Mouse (Mus musculus) limb, embryonic 14.5 days (tissue): Measurements from ENCODE around the gene Gramd1a. TPM values are rescaled to one million over a fixed set of nuclear protein-coding genes. Genes with fewer than 3 reads are reported as not detected.
A peak's percentile ranks its signal among the peaks of the same experiment; 100 is the strongest.

Source experiments
- ATAC-seq: fragments of 200-750 bp; cut with Nextera tagmentation; 2 replicates; pipeline ENCODE4 v1.8.0; 2017; ENCODE audit warnings: low read depth, moderate number of reproducible peaks, moderate TSS enrichment; ENCODE audit not compliant: low FRiP score
- DNase-seq: peaks from one replicate; pipeline ENCODE4 v3.0.0-alpha.2; 2015; ENCODE audit warnings: low spot score
- H3K27ac ChIP-seq: fragments of 300-500 bp; sonication (generic); replicated peaks from 2 replicates; pipeline ENCODE4 v1.5.1; 2014; ENCODE audit warnings: low read depth, mild to moderate bottlenecking, low read length, moderate library complexity, mixed read lengths
- H3K27me3 ChIP-seq: fragments of 300-500 bp; sonication (generic); 2 replicates; pipeline ENCODE4 v1.6.1; 2014; ENCODE audit warnings: low read length, mixed read lengths; ENCODE audit not compliant: control insufficient read depth, insufficient read depth
- H3K36me3 ChIP-seq: fragments of 300-500 bp; sonication (generic); 2 replicates; pipeline ENCODE4 v1.6.1; 2014; ENCODE audit warnings: mild to moderate bottlenecking, low read length, moderate library complexity, mixed read lengths; ENCODE audit not compliant: control insufficient read depth, insufficient read depth
- H3K4me1 ChIP-seq: fragments of 300-500 bp; sonication (generic); 2 replicates; pipeline ENCODE4 v1.6.1; 2014; ENCODE audit warnings: antibody characterized with exemption, low read length, mixed read lengths; ENCODE audit not compliant: control insufficient read depth, insufficient read depth
- H3K4me2 ChIP-seq: fragments of 300-500 bp; sonication (generic); replicated peaks from 2 replicates; pipeline ENCODE4 v1.6.1; 2014; ENCODE audit warnings: low read depth, mild to moderate bottlenecking, low read length, moderate library complexity; ENCODE audit not compliant: severe bottlenecking
- H3K4me3 ChIP-seq: fragments of 300-500 bp; sonication (generic); replicated peaks from 2 replicates; pipeline ENCODE4 v1.5.1; 2014; ENCODE audit warnings: low read length
- H3K9ac ChIP-seq: fragments of 300-500 bp; sonication (generic); 2 replicates; pipeline ENCODE4 v1.6.1; 2014; ENCODE audit warnings: mild to moderate bottlenecking, low read depth, low read length, moderate library complexity; ENCODE audit not compliant: severe bottlenecking
- H3K9me3 ChIP-seq: fragments of 300-500 bp; sonication (generic); 2 replicates; pipeline ENCODE4 v1.6.1; 2016; ENCODE audit warnings: low read length; ENCODE audit not compliant: control insufficient read depth
- POLR2A ChIP-seq: fragments of 200-500 bp; IDR thresholded peaks from 2 replicates; pipeline ENCODE4 v1.8.0; 2012; ENCODE audit warnings: inconsistent platforms, mild to moderate bottlenecking, moderate library complexity, borderline replicate concordance; ENCODE audit not compliant: insufficient read depth, insufficient read length; ENCODE audit errors: extremely low read depth
- WGBS: fragments of 180-500 bp; shearing (Covaris S2); extraction: QIAGEN DNeasy Blood & Tissue Kit; methylation state at CpG from one replicate; pipeline ENCODE4 v1.1.7; 2014; 5-methylcytosine and 5-hydroxymethylcytosine counted together
- polyA plus RNA-seq, 2 experiments: library from polyadenylated mRNA; depleted of rRNA in 1 of 2; stranded (reverse) in 1 of 2; unstranded in 1 of 2; fragments of >200 nt; fragmentation: Nextera tagmentation in 1 of 2; extraction: Ambion mirVana in 1 of 2; gene quantifications; 2 replicates each; pipeline versions ENCODE4 v1.2.1 to v1.2.3; 2012 to 2014

Gramd1a gene
- polyA plus RNA-seq, 2 experiments: 59.8 to 157 TPM

DNA sequence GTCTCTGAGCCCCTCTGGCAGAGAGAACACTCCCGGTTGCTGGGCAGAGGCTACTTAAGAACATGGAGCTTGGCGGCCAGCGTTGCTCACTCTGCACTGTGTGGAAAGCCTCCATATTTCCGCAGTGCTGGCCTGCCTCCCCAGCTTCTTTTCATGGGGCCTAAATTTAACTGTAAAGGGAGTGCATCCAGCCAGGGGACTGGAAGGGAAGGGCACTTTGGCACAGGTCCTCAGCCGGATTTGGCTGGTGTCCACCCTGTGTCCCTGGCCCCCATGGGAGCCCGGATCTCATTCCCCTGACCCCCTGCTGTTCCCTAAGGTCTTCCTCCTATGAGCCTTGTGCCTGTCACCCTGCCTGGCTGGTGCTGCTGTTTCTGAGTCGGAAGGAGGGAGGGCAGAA is 37.2 kb downstream of the Gramd1a start:
- no peak overlapping the region for H3K9ac ChIP-seq
- DNase-seq (no peak), ATAC-seq (no peak)
- 80% methylated on average over 7 of the region's 7 CpGs for WGBS
- H3K27ac ChIP-seq: no peak overlapping the region
- TF ChIP-seq POLR2A: no peak
- H3K9me3 ChIP-seq: no peaks in the 10 kb centered on the region
- H3K4me2 ChIP-seq: no peak overlapping the region
- H3K36me3 ChIP-seq: no peaks in the 10 kb centered on the region
- peaks cover 9% of the 10 kb centered on the region for H3K4me1 ChIP-seq
- H3K4me3 ChIP-seq: no peak overlapping the region
- H3K27me3 ChIP-seq: no peaks in the 10 kb centered on the region

DNA sequence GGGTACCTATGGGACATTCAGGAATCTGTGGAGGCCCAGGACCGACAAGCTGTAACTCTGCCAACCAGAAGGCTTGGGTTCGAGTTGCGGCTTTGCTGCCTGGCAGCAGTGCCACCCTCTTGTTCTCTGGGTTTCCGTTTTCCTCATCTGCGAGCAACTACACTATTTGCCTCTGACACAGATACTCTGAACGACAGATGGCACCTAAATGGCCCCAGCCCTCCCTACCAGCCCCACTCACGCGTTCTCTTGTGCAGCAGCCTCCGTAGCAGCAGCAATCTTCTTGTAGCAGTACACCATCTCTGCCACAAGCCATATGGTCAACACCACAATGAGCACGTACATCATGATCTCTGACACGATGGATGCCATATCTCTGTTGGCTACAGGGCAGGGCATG is 38.2 kb downstream of the Gramd1a start:
- no peak for ATAC-seq
- Histone ChIP-seq H3K4me3 (no peak overlapping the region), H3K36me3 (no peaks in the 10 kb centered on the region), H3K9ac (no peak overlapping the region), H3K9me3 (no peaks in the 10 kb centered on the region), H3K4me2 (no peak overlapping the region), H3K27ac (no peak overlapping the region), H3K4me1 (peaks cover 9% of the 10 kb centered on the region), H3K27me3 (no peaks in the 10 kb centered on the region)
- 83% methylated on average over 11 of the region's 11 CpGs for WGBS
- no peak for TF ChIP-seq POLR2A
- DNase-seq: no peak

GRCm38 (mm10) chr7:31116721-31117145 is 39.0 kb downstream of the Gramd1a start:
- H3K4me1 ChIP-seq: peaks cover 9% of the 10 kb centered on the region
- H3K27ac ChIP-seq: no peak overlapping the region
- DNase-seq (no peak), ATAC-seq (no peak)
- no peaks in the 10 kb centered on the region for H3K36me3 ChIP-seq
- TF ChIP-seq POLR2A: no peak
- no peaks in the 10 kb centered on the region for H3K27me3 ChIP-seq
- WGBS: 42% methylated on average over 11 of the region's 16 CpGs
- H3K4me3 ChIP-seq: no peak overlapping the region
- H3K9ac ChIP-seq: no peak overlapping the region
- H3K9me3 ChIP-seq: no peaks in the 10 kb centered on the region
- H3K4me2 ChIP-seq: no peak overlapping the region

- H3K9me3 ChIP-seq: no peaks in the 10 kb centered on the region
- no peak overlapping the region for H3K4me3 ChIP-seq
- no peak for ATAC-seq
- 25% methylated on average over 17 of the region's 17 CpGs for WGBS
- H3K36me3 ChIP-seq: no peaks in the 10 kb centered on the region
- H3K4me2 ChIP-seq: peak overlapping the region; percentile 37
- no peak for TF ChIP-seq POLR2A
- peak; percentile 7 for DNase-seq
- peaks cover 9% of the 10 kb centered on the region for H3K4me1 ChIP-seq
- no peaks in the 10 kb centered on the region for H3K27me3 ChIP-seq
- no peak overlapping the region for H3K9ac ChIP-seq
- no peak overlapping the region for H3K27ac ChIP-seq
Measured at GRCm38 (mm10) chr7:31115587-31116043, 40.1 kb downstream of the Gramd1a start.

DNA sequence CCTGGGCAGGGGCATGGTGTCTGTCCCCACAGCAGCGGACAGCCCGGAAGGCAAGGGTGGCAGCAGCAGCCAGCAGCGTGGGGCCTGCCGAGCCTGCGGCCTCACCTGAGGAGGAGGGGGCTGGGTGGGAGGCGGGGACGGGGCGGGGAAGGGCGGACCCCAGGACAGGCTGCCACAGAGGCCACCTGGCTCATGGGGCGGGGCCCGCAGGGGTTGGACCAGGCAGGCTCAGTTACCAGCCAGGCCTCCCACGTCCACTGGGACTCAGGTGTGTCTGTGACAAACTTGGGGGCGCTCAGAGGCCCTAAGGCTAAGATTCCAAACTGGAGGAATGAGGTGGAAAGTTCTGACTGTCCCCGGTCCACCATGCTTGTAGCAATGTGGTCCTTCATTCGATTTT is 40.5 kb downstream of the Gramd1a start, which contains the start of gene Hpn:
Gene Hpn (minus strand): TSS at position 109 of the 400 bp plus-strand sequence.
- H3K36me3 ChIP-seq: no peaks in the 10 kb centered on the region
- H3K9ac ChIP-seq: no peak within 1 kb of the TSS
- no peaks in the 10 kb centered on the region for H3K27me3 ChIP-seq
- no peak within 1 kb of the TSS for H3K27ac ChIP-seq
- 13% methylated on average over 15 of the region's 15 CpGs for WGBS
- peak within 1 kb of the TSS; percentile 37 for H3K4me2 ChIP-seq
- no peak for ATAC-seq
- H3K4me3 ChIP-seq: no peak within 1 kb of the TSS
- H3K4me1 ChIP-seq: peaks cover 9% of the 10 kb centered on the region
- TF ChIP-seq POLR2A: no peak
- H3K9me3 ChIP-seq: no peaks in the 10 kb centered on the region
- no peak for DNase-seq

- Histone ChIP-seq H3K9ac (no peak overlapping the region), H3K4me2 (no peak overlapping the region; the same call in 1 of the 2 replicates), H3K27me3 (no peaks in the 10 kb centered on the region), H3K27ac (no peak overlapping the region), H3K9me3 (no peaks in the 10 kb centered on the region), H3K4me3 (no peak overlapping the region), H3K36me3 (no peaks in the 10 kb centered on the region), H3K4me1 (peaks cover 9% of the 10 kb centered on the region)
- WGBS: 47% methylated on average over 10 of the region's 10 CpGs
- DNase-seq (no peak), ATAC-seq (no peak)
- TF ChIP-seq POLR2A: no peak
Measured at GRCm38 (mm10) chr7:31114646-31115045, 41.0 kb downstream of the Gramd1a start.
